Mouse (Mus musculus) kidney, adult 2 months (tissue): ENCODE results near the gene 0610010K14Rik. TPM values are rescaled to one million over a fixed set of nuclear protein-coding genes. Genes with fewer than 3 reads are reported as not detected.

ENCODE experiments used
- DNase-seq: peaks from one replicate; pipeline ENCODE4 v3.0.0; 2021
- H3K27ac ChIP-seq: fragments of 200-500 bp; 2 replicates; pipeline ENCODE4 v1.5.1; 2012; ENCODE audit warnings: low read depth, low read length, control low read depth, inconsistent platforms; ENCODE audit not compliant: insufficient read depth
- H3K27me3 ChIP-seq: fragments of 200-500 bp; replicated peaks from 2 replicates; pipeline ENCODE4 v1.6.1; 2012; ENCODE audit warnings: mild to moderate bottlenecking, moderate library complexity, low read length, inconsistent platforms; ENCODE audit not compliant: control insufficient read depth, insufficient read depth
- H3K36me3 ChIP-seq: fragments of 200-500 bp; 2 replicates; pipeline ENCODE4 v1.6.1; 2012; ENCODE audit warnings: mild to moderate bottlenecking, moderate library complexity, low read length, inconsistent platforms; ENCODE audit not compliant: control insufficient read depth, insufficient read depth
- H3K4me1 ChIP-seq: fragments of 200-500 bp; 2 replicates; pipeline ENCODE4 v1.6.1; 2011; ENCODE audit warnings: low read length; ENCODE audit not compliant: control insufficient read depth, insufficient read depth
- H3K4me3 ChIP-seq: fragments of 200-500 bp; 2 replicates; pipeline ENCODE4 v1.5.1; 2011; ENCODE audit warnings: mild to moderate bottlenecking, low read depth, low read length, control low read depth; ENCODE audit not compliant: insufficient read depth
- CTCF ChIP-seq: fragments of 200-500 bp; conservative IDR thresholded peaks from 2 replicates; pipeline ENCODE4 v1.5.1; 2011; ENCODE audit warnings: low read depth, mild to moderate bottlenecking, control low read depth, low read length, moderate library complexity, mixed read lengths; ENCODE audit not compliant: insufficient read depth, insufficient read length
- POLR2A ChIP-seq: fragments of 200-500 bp; IDR thresholded peaks from one replicate; pipeline ENCODE4 v1.6.1; 2011; ENCODE audit warnings: low read depth, low read length, control low read depth
- WGBS: fragments of 180-500 bp; shearing (Covaris S2); methylation state at CpG from one replicate; pipeline ENCODE4 v1.1.7; 2018; 5-methylcytosine and 5-hydroxymethylcytosine counted together
- polyA plus RNA-seq: library from polyadenylated mRNA; depleted of rRNA; stranded (reverse); fragments of >200 nt; gene quantifications from 2 replicates; pipeline ENCODE4 v1.2.3, GENCODE M21; 2012

Gene 0610010K14Rik
- polyA plus RNA-seq, 1 experiment, result 78.9 TPM

- Histone ChIP-seq H3K27me3 (no peaks in the 10 kb centered on the region), H3K36me3 (no peaks in the 10 kb centered on the region), H3K27ac (peak overlapping the region; percentile 57; the same call in 1 of the 2 replicates), H3K4me3 (peak overlapping the region; percentile 49), H3K4me1 (peaks cover 13% of the 10 kb centered on the region)
- 2% methylated on average over 19 of the region's 19 CpGs for WGBS
- peak; percentile 91 for DNase-seq
- TF ChIP-seq CTCF (no peak), POLR2A (no peak)
Measured at GRCm38 (mm10) chr11:70228828-70229227, 8.9 kb downstream of the 0610010K14Rik start.

GRCm38 (mm10) chr11:70227661-70228245 lies 10.0 kb downstream of the 0610010K14Rik start:
- Histone ChIP-seq H3K27me3 (no peaks in the 10 kb centered on the region), H3K4me1 (peaks cover 13% of the 10 kb centered on the region), H3K4me3 (no peak overlapping the region), H3K36me3 (no peaks in the 10 kb centered on the region), H3K27ac (no peak overlapping the region)
- 76% methylated on average over 4 of the region's 4 CpGs for WGBS
- TF ChIP-seq CTCF, result no peak
- TF ChIP-seq POLR2A, result no peak
- no peak for DNase-seq

DNA sequence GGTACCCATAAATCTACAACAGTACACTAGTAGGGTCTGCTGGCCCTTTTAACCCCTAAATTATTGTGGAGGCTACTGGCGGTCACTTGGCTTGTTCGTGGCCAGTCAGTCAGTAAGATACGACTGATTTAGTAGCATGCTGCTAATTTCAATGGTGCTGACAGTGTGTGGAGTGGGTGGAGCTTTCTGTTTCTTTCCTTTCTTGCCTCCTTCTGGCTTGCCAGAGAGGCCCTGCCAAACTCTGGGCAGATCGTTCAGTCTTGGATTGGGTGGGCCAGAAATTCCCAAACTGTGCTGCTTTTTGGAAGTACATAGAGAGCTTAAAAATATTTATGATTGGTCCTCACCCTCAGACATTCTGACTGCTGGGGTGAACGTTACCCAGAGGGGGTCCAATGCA lies 10.6 kb downstream of the 0610010K14Rik start:
- peak; percentile 10 for DNase-seq
- 36% methylated on average over 5 of the region's 5 CpGs for WGBS
- Histone ChIP-seq H3K27ac (no peak overlapping the region), H3K36me3 (no peaks in the 10 kb centered on the region), H3K27me3 (no peaks in the 10 kb centered on the region), H3K4me1 (peaks cover 17% of the 10 kb centered on the region), H3K4me3 (no peak overlapping the region)
- no peak for TF ChIP-seq CTCF

- H3K4me3 ChIP-seq, result peak overlapping the region; percentile 25
- peak; percentile 61 for DNase-seq
- no peaks in the 10 kb centered on the region for H3K27me3 ChIP-seq
- no peak overlapping the region for H3K27ac ChIP-seq
- TF ChIP-seq CTCF (no peak), POLR2A (no peak)
- 15% methylated on average over 18 of the region's 18 CpGs for WGBS
- H3K36me3 ChIP-seq, result no peaks in the 10 kb centered on the region
- H3K4me1 ChIP-seq, result peaks cover 18% of the 10 kb centered on the region
Measured at GRCm38 (mm10) chr11:70226602-70226890, 11.2 kb downstream of the 0610010K14Rik start.

DNA sequence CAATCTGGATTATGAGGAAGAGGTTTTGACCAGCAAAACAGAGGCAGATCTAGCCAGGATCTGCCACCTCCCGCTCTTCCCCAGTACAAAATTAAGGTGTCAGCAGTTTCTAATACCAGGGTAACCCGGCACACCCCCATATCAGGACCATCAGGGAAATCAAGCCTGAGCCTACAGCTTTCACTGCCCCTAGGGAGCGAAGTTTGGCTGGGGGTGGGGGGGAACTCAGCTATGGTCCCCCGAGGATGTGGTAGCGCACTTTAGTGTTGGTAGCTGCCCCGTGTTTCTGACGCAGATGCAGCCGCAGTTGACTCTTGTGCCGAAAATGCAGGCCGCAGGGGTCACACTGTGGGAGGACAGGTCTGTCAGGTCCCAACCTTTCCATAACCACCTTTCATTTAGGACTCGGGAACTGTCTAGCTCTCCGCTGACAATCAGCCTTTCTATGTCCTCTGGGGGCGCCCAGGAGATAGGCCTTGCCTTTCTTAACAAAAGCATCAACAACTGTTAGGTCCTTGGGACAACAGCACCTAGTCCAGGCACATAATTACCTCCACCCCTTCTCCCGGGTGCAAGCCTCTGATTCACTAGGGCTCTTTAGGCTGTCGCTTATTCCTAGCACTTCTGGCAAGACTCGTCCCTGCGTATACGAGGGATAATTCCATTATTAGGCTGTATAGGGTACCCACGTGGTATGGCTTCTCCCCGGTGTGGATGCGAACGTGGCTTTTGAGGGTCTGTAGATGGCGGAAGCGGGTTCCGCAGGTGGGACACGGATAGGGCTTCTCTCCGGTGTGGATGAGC lies 11.7 kb downstream of the 0610010K14Rik start:
- DNase-seq, result peak; percentile 1
- 37% methylated on average over 27 of the region's 27 CpGs for WGBS
- Histone ChIP-seq H3K36me3 (no peaks in the 10 kb centered on the region), H3K4me3 (peak overlapping the region; percentile 25), H3K4me1 (peaks cover 18% of the 10 kb centered on the region), H3K27me3 (no peaks in the 10 kb centered on the region), H3K27ac (no peak overlapping the region)
- TF ChIP-seq POLR2A (no peak), CTCF (no peak)

- 65% methylated on average over 9 of the region's 9 CpGs for WGBS
- Histone ChIP-seq H3K4me1 (peaks cover 18% of the 10 kb centered on the region), H3K27me3 (no peaks in the 10 kb centered on the region), H3K27ac (peak overlapping the region; percentile 57), H3K36me3 (no peaks in the 10 kb centered on the region), H3K4me3 (no peak overlapping the region)
- peak; percentile 79 for DNase-seq
- no peak for TF ChIP-seq CTCF
- TF ChIP-seq POLR2A, result no peak
Measured at GRCm38 (mm10) chr11:70223724-70224123, 14.0 kb downstream of the 0610010K14Rik start.

- Histone ChIP-seq H3K36me3 (no peaks in the 10 kb centered on the region; the same call in 1 of the 2 replicates), H3K4me1 (peaks cover 35% of the 10 kb centered on the region), H3K27ac (peak overlapping the region; percentile 86), H3K27me3 (no peaks in the 10 kb centered on the region), H3K4me3 (peak overlapping the region; percentile 63)
- 14% methylated on average over 14 of the region's 14 CpGs for WGBS
- TF ChIP-seq CTCF (no peak), POLR2A (no peak)
- DNase-seq, result peak; percentile 82
Measured at GRCm38 (mm10) chr11:70221603-70222500, 15.9 kb downstream of the 0610010K14Rik start.
